Mouse (Mus musculus) monocyte, adult 59 days (primary cell): ENCODE results near the gene Vmn2r67. TPM values are rescaled to one million over a fixed set of nuclear protein-coding genes. Genes with fewer than 3 reads are reported as not detected.

Experiments
- total RNA-seq, 2 experiments: library from RNA; stranded (reverse); gene quantifications; one replicate each; pipeline ENCODE4 v1.2.4; 2023

Vmn2r67 gene
- total RNA-seq: not detected

GRCm38 (mm10) chr7:85155898-85156297 lies at the start of gene Vmn2r67:
Vmn2r67 (minus strand) TSS chr7:85155998.

Other genes starting within 250 kb of the Vmn2r67 start
- not detected for gene Vmn2r65, start 191.9 kb downstream of the Vmn2r67 start, total RNA-seq
- gene Vmn2r66, start 143.7 kb downstream of the Vmn2r67 start, total RNA-seq: not detected
- gene Vmn2r68, start 81.8 kb upstream of the Vmn2r67 start, total RNA-seq: not detected